11 mouse cellular contexts compared by ENCODE assay signal in genomic region chr15:77891766-77892165, GRCm38 (mm10). TPM values are rescaled to one million over a fixed set of nuclear protein-coding genes. Genes with fewer than 3 reads are reported as not detected.
A peak's percentile ranks its signal among the peaks of the same experiment; 100 is the strongest.
DNase-seq lines count a peak whose midpoint lies in the region; ATAC-seq and TF ChIP-seq lines count a peak whose summit lies in the region.
"Had no signal": no experiment of that assay in that cellular context is flagged by ENCODE, and none has a peak within 500 bp of the region (broad histone marks: within the 10 kb centered on the region; RNA-seq: fewer than 3 reads in every experiment).

No protein-coding gene starts in this region.

- no peak for TF ChIP-seq CTCF in intestine, postnatal 0 days (IDR thresholded peaks at IDR 0.05; ENCODE audit: low read depth)

- no peaks in the 10 kb centered on the region for H3K27me3 ChIP-seq in intestine, embryonic 16.5 days (replicated peaks; ENCODE audit: control insufficient read depth, insufficient read depth, low read length)
- no peaks in the 10 kb centered on the region for H3K27me3 ChIP-seq in intestine, postnatal 0 days (replicated peaks; ENCODE audit: control insufficient read depth, insufficient read depth, low read length)
- H3K27me3 ChIP-seq: hindbrain, embryonic 12.5 days had no signal

- H3K4me2 ChIP-seq in intestine, embryonic 16.5 days (ENCODE audit: low read depth, low read length) = no peak overlapping the region
- H3K4me2 ChIP-seq in intestine, postnatal 0 days (replicated peaks; ENCODE audit: low read depth) = no peak overlapping the region
- H3K4me2 ChIP-seq: hindbrain, embryonic 12.5 days had no signal

- no peaks in the 10 kb centered on the region for H3K4me1 ChIP-seq in intestine, embryonic 16.5 days (ENCODE audit: control insufficient read depth, insufficient read depth, low read length)
- 0 out of 2 replicates have a peak, but pooled peaks cover 4% of the 10 kb centered on the region for H3K4me1 ChIP-seq in intestine, postnatal 0 days (replicated peaks; ENCODE audit: control insufficient read depth, insufficient read depth, low read length)
- H3K4me1 ChIP-seq: hindbrain, embryonic 12.5 days had no signal

- peak overlapping the region; percentile 31 for H3K27ac ChIP-seq in intestine, embryonic 16.5 days (ENCODE audit: low read length)
- no peak overlapping the region for H3K27ac ChIP-seq in intestine, postnatal 0 days (ENCODE audit: low read depth, low read length)
- H3K27ac ChIP-seq: hindbrain, embryonic 12.5 days; layer of hippocampus, adult 2 months had no signal

- H3K9me3 ChIP-seq in intestine, embryonic 16.5 days (ENCODE audit: control insufficient read depth, low read length) = no peaks in the 10 kb centered on the region
- H3K9me3 ChIP-seq in intestine, postnatal 0 days (ENCODE audit: control insufficient read depth) = no peaks in the 10 kb centered on the region
- H3K9me3 ChIP-seq: hindbrain, embryonic 12.5 days had no signal

- no peak overlapping the region for H3K9ac ChIP-seq in intestine, embryonic 16.5 days (ENCODE audit: low read depth, low read length)
- H3K9ac ChIP-seq in intestine, postnatal 0 days (ENCODE audit: low read depth, low read length) = no peak overlapping the region
- H3K9ac ChIP-seq: hindbrain, embryonic 12.5 days had no signal

- H3K36me3 ChIP-seq in intestine, embryonic 16.5 days (ENCODE audit: control insufficient read depth, insufficient read depth, low read length) = no peaks in the 10 kb centered on the region
- H3K36me3 ChIP-seq in intestine, postnatal 0 days (ENCODE audit: control insufficient read depth, insufficient read depth) = no peaks in the 10 kb centered on the region
- H3K36me3 ChIP-seq: hindbrain, embryonic 12.5 days had no signal

- WGBS in intestine, embryonic 16.5 days = 70% methylated on average over 8 of the region's 8 CpGs
- 80% methylated on average over 8 of the region's 8 CpGs for WGBS in intestine, postnatal 0 days

- peak; percentile 52 for DNase-seq in MN1 (ENCODE audit: low spot score)
- peak; percentile 49 for DNase-seq in heart, postnatal 4 days
- DNase-seq in lung, postnatal 36 days = peak; percentile 83
- DNase-seq in cerebellum, adult 9-10 months = no peak
- DNase-seq in ovary, postnatal 36 days (ENCODE audit: low spot score) = no peak
- no peak for DNase-seq in left cerebral cortex, adult 11 months (ENCODE audit: low spot score)
- DNase-seq: thymus, postnatal 36 days had no signal

- ATAC-seq in intestine, embryonic 16.5 days = no peak
- ATAC-seq in intestine, postnatal 0 days = no peak

- no peak overlapping the region for H3K4me3 ChIP-seq in intestine, embryonic 16.5 days (ENCODE audit: low read length)
- H3K4me3 ChIP-seq in intestine, postnatal 0 days (ENCODE audit: low read depth, low read length) = no peak overlapping the region
- H3K4me3 ChIP-seq: hindbrain, embryonic 12.5 days; layer of hippocampus, adult 2 months had no signal

RNA-seq across cellular contexts. Expression of gene Txn2, which starts 37.0 kb away (rescaled TPM):
- 357 and 388 TPM in 2 replicates for polyA plus RNA-seq in intestine, embryonic 16.5 days (2015; fragmentation: Nextera tagmentation; extraction: Ambion mirVana)
- 165 and 173 TPM in 2 replicates for polyA plus RNA-seq in intestine, postnatal 0 days (2015; fragmentation: Nextera tagmentation; extraction: Ambion mirVana)
- total RNA-seq in heart, postnatal 4 days (2021) = 100 to 1,000 TPM; 192 to 198 TPM

RNA-seq across cellular contexts. Expression of gene Myh9, which starts 49.8 kb away (rescaled TPM):
- polyA plus RNA-seq in intestine, embryonic 16.5 days (2015; fragmentation: Nextera tagmentation; extraction: Ambion mirVana) = 39.1 and 43.8 TPM in 2 replicates
- 25.7 and 27.7 TPM in 2 replicates for polyA plus RNA-seq in intestine, postnatal 0 days (2015; fragmentation: Nextera tagmentation; extraction: Ambion mirVana)
- 100 to 1,000 TPM; 219 to 228 TPM for total RNA-seq in heart, postnatal 4 days (2021)

Comparison
In these comparisons a context has a peak if more than half of its experiments do, and no peak if none do; other contexts are left out.
1. DNase-seq: peak in MN1 (single experiment), heart, postnatal 4 days (single experiment) and lung, postnatal 36 days (single experiment); none in cerebellum, adult 9-10 months (single experiment), ovary, postnatal 36 days (single experiment) and left cerebral cortex, adult 11 months (single experiment).